Mouse (Mus musculus): ENCODE data around the gene Fat2.

GRCm38 (mm10) chr11:55372001-55372400 is 35.6 kb upstream of the Fat2 start:
- no peak for TF ChIP-seq POLR2A (IDR thresholded peaks at IDR 0.05; ENCODE audit: borderline replicate concordance, control insufficient read depth, low read depth, low read length)
- TF ChIP-seq CTCF (IDR thresholded peaks at IDR 0.05; ENCODE audit: control insufficient read depth, insufficient read depth, low read length): no peak
